In genomic region chr10:59873206-59873605, GRCm38 (mm10) we compare ENCODE assay signal across 18 mouse cellular contexts. TPM values are rescaled to one million over a fixed set of nuclear protein-coding genes. Genes with fewer than 3 reads are reported as not detected.
DNase-seq lines count a peak whose midpoint lies in the region; ATAC-seq and TF ChIP-seq lines count a peak whose summit lies in the region.
"Had no signal": no experiment of that assay in that cellular context is flagged by ENCODE, and none has a peak within 500 bp of the region (broad histone marks: within the 10 kb centered on the region; RNA-seq: fewer than 3 reads in every experiment).

No protein-coding gene starts in this region.

- peak; percentile 69 for ATAC-seq in liver, embryonic 14.5 days (ENCODE audit: insufficient read depth)
- peak; percentile 40 for ATAC-seq in stomach, embryonic 15.5 days (ENCODE audit: insufficient read depth, low FRiP score, low read depth)
- no peak for ATAC-seq in granulocyte monocyte progenitor cell, adult 5-6 weeks (replicated peaks; ENCODE audit: poor library complexity, severe bottlenecking)
- ATAC-seq: CD4-positive, CD25-positive, alpha-beta regulatory T cell, adult 4 months had no signal

- no peak overlapping the region for H3K4me3 ChIP-seq in heart, embryonic 10.5 days
- peak overlapping the region; percentile 71 for H3K4me3 ChIP-seq in erythroblast, embryonic 14.5 days (replicated peaks)
- peak overlapping the region; percentile 63 to 67 for H3K4me3 ChIP-seq in liver, embryonic 14.5 days (ENCODE audit: insufficient read depth in 1 of 2, low read depth in 2 of 2, low read length in 2 of 2)
- no peak overlapping the region for H3K4me3 ChIP-seq in stomach, embryonic 15.5 days (replicated peaks)
- H3K4me3 ChIP-seq: embryonic facial prominence, embryonic 13.5 days; heart, embryonic 15.5 days; hindbrain, embryonic 10.5 days; limb, embryonic 13.5 days; midbrain, embryonic 12.5 days had no signal

- DNase-seq in heart, embryonic 10.5 days (ENCODE audit: low spot score), result no peak
- no peak for DNase-seq in heart, postnatal 10 days
- peak; percentile 54 to 73 (median 54) for DNase-seq in liver, embryonic 14.5 days (ENCODE audit: low read depth in 3 of 3, low spot score in 3 of 3)
- no peak for DNase-seq in cerebellum, adult 9-10 months
- no peak for DNase-seq in spleen, adult 18-20 months
- DNase-seq: adrenal gland, postnatal 25 days; cerebellum, postnatal 14 days; heart, adult 18-20 months had no signal

- H3K27me3 ChIP-seq in heart, embryonic 10.5 days (ENCODE audit: insufficient read depth, poor library complexity, severe bottlenecking), result no peaks in the 10 kb centered on the region
- no peaks in the 10 kb centered on the region for H3K27me3 ChIP-seq in erythroblast, embryonic 14.5 days (ENCODE audit: control insufficient read depth)
- H3K27me3 ChIP-seq in liver, embryonic 14.5 days (ENCODE audit: control insufficient read depth, insufficient read depth, low read length), result no peaks in the 10 kb centered on the region
- H3K27me3 ChIP-seq in stomach, embryonic 15.5 days (replicated peaks), result no peaks in the 10 kb centered on the region
- H3K27me3 ChIP-seq: embryonic facial prominence, embryonic 13.5 days; heart, embryonic 15.5 days; limb, embryonic 13.5 days; midbrain, embryonic 12.5 days had no signal

- intact Hi-C loops in heart, postnatal 10 days (cut with DNase I), result no loop called here

- H3K4me1 ChIP-seq in heart, embryonic 10.5 days, result peaks cover 7% of the 10 kb centered on the region
- H3K4me1 ChIP-seq in erythroblast, embryonic 14.5 days (ENCODE audit: control insufficient read depth), result peaks cover 75% of the 10 kb centered on the region
- H3K4me1 ChIP-seq in liver, embryonic 14.5 days (replicated peaks; ENCODE audit: control insufficient read depth in 2 of 2, insufficient read depth in 2 of 2, low read length in 1 of 2), result peaks cover 49 to 52% of the 10 kb centered on the region in 2 experiments
- no peaks in the 10 kb centered on the region for H3K4me1 ChIP-seq in stomach, embryonic 15.5 days
- H3K4me1 ChIP-seq: embryonic facial prominence, embryonic 13.5 days; heart, embryonic 15.5 days; limb, embryonic 13.5 days; midbrain, embryonic 12.5 days had no signal

- H3K9ac ChIP-seq in liver, embryonic 14.5 days (replicated peaks), result peak overlapping the region; percentile 93
- H3K9ac ChIP-seq in stomach, embryonic 15.5 days, result no peak overlapping the region
- H3K9ac ChIP-seq: embryonic facial prominence, embryonic 13.5 days; heart, embryonic 15.5 days; limb, embryonic 13.5 days; midbrain, embryonic 12.5 days had no signal

- TF ChIP-seq CTCF in liver, embryonic 14.5 days (IDR thresholded peaks at IDR 0.05; ENCODE audit: low read depth), result no peak

- WGBS in heart, embryonic 10.5 days, result 82% methylated on average over 5 of the region's 5 CpGs
- WGBS in liver, embryonic 14.5 days (ENCODE audit: insufficient replicate concordance), result 17% methylated on average over 5 of the region's 5 CpGs
- WGBS in stomach, embryonic 15.5 days, result 75% methylated on average over 5 of the region's 5 CpGs

- H3K4me2 ChIP-seq in liver, embryonic 14.5 days (ENCODE audit: low read depth), result peak overlapping the region; percentile 94
- H3K4me2 ChIP-seq in stomach, embryonic 15.5 days, result no peak overlapping the region
- H3K4me2 ChIP-seq: embryonic facial prominence, embryonic 13.5 days; heart, embryonic 15.5 days; limb, embryonic 13.5 days; midbrain, embryonic 12.5 days had no signal

- TF ChIP-seq EP300 in liver, embryonic 14.5 days (IDR thresholded peaks at IDR 0.05; ENCODE audit: low read depth), result peak; percentile 69; the same call in 1 of the 2 replicates

- H3K27ac ChIP-seq in heart, embryonic 10.5 days, result 0 out of 2 replicates have a peak overlapping the region, but pooled peaks have one; percentile 42
- peak overlapping the region; percentile 99 for H3K27ac ChIP-seq in liver, embryonic 14.5 days
- 0 out of 2 replicates have a peak overlapping the region, but pooled peaks have one; percentile 21 for H3K27ac ChIP-seq in stomach, embryonic 15.5 days
- H3K27ac ChIP-seq: embryonic facial prominence, embryonic 13.5 days; heart, embryonic 15.5 days; limb, embryonic 13.5 days; macrophage; midbrain, embryonic 12.5 days had no signal

- H3K36me3 ChIP-seq in heart, embryonic 10.5 days, result no peaks in the 10 kb centered on the region
- peaks cover 61% of the 10 kb centered on the region for H3K36me3 ChIP-seq in erythroblast, embryonic 14.5 days (ENCODE audit: control insufficient read depth)
- no peaks in the 10 kb centered on the region for H3K36me3 ChIP-seq in liver, embryonic 14.5 days (replicated peaks; ENCODE audit: control insufficient read depth, insufficient read depth, low read depth)
- H3K36me3 ChIP-seq in stomach, embryonic 15.5 days, result no peaks in the 10 kb centered on the region
- H3K36me3 ChIP-seq: embryonic facial prominence, embryonic 13.5 days; heart, embryonic 15.5 days; hindbrain, embryonic 10.5 days; limb, embryonic 13.5 days; midbrain, embryonic 12.5 days had no signal

- H3K9me3 ChIP-seq in heart, embryonic 10.5 days, result no peaks in the 10 kb centered on the region
- peaks cover 34% of the 10 kb centered on the region for H3K9me3 ChIP-seq in erythroblast, embryonic 14.5 days (ENCODE audit: control insufficient read depth, low read length)
- no peaks in the 10 kb centered on the region for H3K9me3 ChIP-seq in liver, embryonic 14.5 days (ENCODE audit: control insufficient read depth, low read length)
- no peaks in the 10 kb centered on the region for H3K9me3 ChIP-seq in stomach, embryonic 15.5 days
- H3K9me3 ChIP-seq: embryonic facial prominence, embryonic 13.5 days; heart, embryonic 15.5 days; hindbrain, embryonic 10.5 days; midbrain, embryonic 12.5 days had no signal

RNA-seq across cellular contexts. Expression of gene Dnajb12, which starts 6.2 kb away (rescaled TPM):
- polyA plus RNA-seq in heart, embryonic 10.5 days (2016; fragmentation: Nextera tagmentation; extraction: Ambion mirVana), result 28.8 and 32.0 TPM in 2 replicates
- 10 to 100 TPM; 35.2 to 41.9 TPM for total RNA-seq in heart, postnatal 10 days (2021)
- 7.9 and 8.8 TPM in 2 replicates for polyA plus RNA-seq in erythroblast, embryonic 14.5 days (2012)
- polyA plus RNA-seq in liver, embryonic 14.5 days (2012; rRNA removed), result 9.5 and 12.4 TPM in 2 replicates
- polyA plus RNA-seq in liver, embryonic 14.5 days (2014; fragmentation: Nextera tagmentation; extraction: Ambion mirVana), result 12.0 and 15.6 TPM in 2 replicates
- 20.6 and 22.0 TPM in 2 replicates for polyA plus RNA-seq in stomach, embryonic 15.5 days (2015; fragmentation: Nextera tagmentation; extraction: Ambion mirVana)
- total RNA-seq in granulocyte monocyte progenitor cell, adult 5-6 weeks (2014; fragmentation: Nextera tagmentation), result 18.8 and 26.9 TPM in 2 replicates
- total RNA-seq in granulocyte monocyte progenitor cell, adult 5-6 weeks (2017), result 14.3 and 25.0 TPM in 2 replicates

Comparison
In these comparisons a context has a peak if more than half of its experiments do, and no peak if none do; other contexts are left out.
1. DNase-seq: peak in liver, embryonic 14.5 days (3 of 3); none in heart, embryonic 10.5 days (single experiment), heart, postnatal 10 days (0 of 2), cerebellum, adult 9-10 months (single experiment) and spleen, adult 18-20 months (0 of 2).
2. H3K27ac ChIP-seq: peak in every context shown above with its lines; median percentile 99 in liver, embryonic 14.5 days; 42 in heart, embryonic 10.5 days; 21 in stomach, embryonic 15.5 days.
3. H3K4me3 ChIP-seq: peak in erythroblast, embryonic 14.5 days (single experiment) and liver, embryonic 14.5 days (2 of 2); none in heart, embryonic 10.5 days (single experiment) and stomach, embryonic 15.5 days (single experiment).